Mouse (Mus musculus) stomach, embryonic 14.5 days (tissue): Measurements from ENCODE around the gene Bcl2l1. TPM values are rescaled to one million over a fixed set of nuclear protein-coding genes. Genes with fewer than 3 reads are reported as not detected.

Source experiments
- ATAC-seq: fragments of 200-750 bp; cut with Nextera tagmentation; 2 replicates; pipeline ENCODE4 v1.8.0; 2017; ENCODE audit warnings: low read depth, moderate TSS enrichment; ENCODE audit not compliant: insufficient number of reproducible peaks, insufficient read depth, low FRiP score
- H3K27ac ChIP-seq: fragments of 300-500 bp; sonication (generic); 2 replicates; pipeline ENCODE4 v1.5.1; 2014; ENCODE audit warnings: mild to moderate bottlenecking, low read length, moderate library complexity, mixed read lengths
- H3K27me3 ChIP-seq: fragments of 300-500 bp; sonication (generic); 2 replicates; pipeline ENCODE4 v1.6.1; 2014; ENCODE audit warnings: low read length, control low read depth, mixed read lengths; ENCODE audit not compliant: control insufficient read depth, insufficient read depth
- H3K36me3 ChIP-seq: fragments of 300-500 bp; sonication (generic); 2 replicates; pipeline ENCODE4 v1.6.1; 2014; ENCODE audit warnings: mild to moderate bottlenecking, control low read depth, low read length, moderate library complexity, mixed read lengths; ENCODE audit not compliant: control insufficient read depth, insufficient read depth
- H3K4me1 ChIP-seq: fragments of 300-500 bp; sonication (generic); 2 replicates; pipeline ENCODE4 v1.6.1; 2014; ENCODE audit warnings: low read length, control low read depth, mixed read lengths; ENCODE audit not compliant: control insufficient read depth, insufficient read depth
- H3K4me2 ChIP-seq: fragments of 300-500 bp; sonication (generic); replicated peaks from 2 replicates; pipeline ENCODE4 v1.6.1; 2014; ENCODE audit warnings: low read depth, low read length, control low read depth
- H3K4me3 ChIP-seq: fragments of 300-500 bp; sonication (generic); 2 replicates; pipeline ENCODE4 v1.5.1; 2014; ENCODE audit warnings: low read depth, low read length, control low read depth
- H3K9ac ChIP-seq: fragments of 300-500 bp; sonication (generic); replicated peaks from 2 replicates; pipeline ENCODE4 v1.6.1; 2014; ENCODE audit warnings: low read depth, mild to moderate bottlenecking, control low read depth, low read length, moderate library complexity, mixed read lengths
- H3K9me3 ChIP-seq: fragments of 300-500 bp; sonication (generic); 2 replicates; pipeline ENCODE4 v1.6.1; 2016; ENCODE audit warnings: low read depth, low read length, control low read depth; ENCODE audit not compliant: control insufficient read depth
- WGBS: fragments of 180-500 bp; shearing (Covaris S2); extraction: QIAGEN DNeasy Blood & Tissue Kit; methylation state at CpG from one replicate; pipeline ENCODE4 v1.1.7; 2014; 5-methylcytosine and 5-hydroxymethylcytosine counted together
- polyA plus RNA-seq: library from polyadenylated mRNA; unstranded; fragments of >200 nt; fragmentation: Nextera tagmentation; extraction: Ambion mirVana; gene quantifications from 2 replicates; pipeline ENCODE4 v1.2.1, GENCODE M21; 2014

Bcl2l1 gene
- polyA plus RNA-seq, 1 experiment from 2014 or later, result 79.4 TPM

GRCm38 (mm10) chr2:152820369-152820768 lies 11.2 kb downstream of the Bcl2l1 start:
- ATAC-seq, result peak; percentile 35
- no peak overlapping the region for H3K4me3 ChIP-seq
- no peaks in the 10 kb centered on the region for H3K9me3 ChIP-seq
- H3K36me3 ChIP-seq, result 0 out of 2 replicates have a peak, but pooled peaks cover 6% of the 10 kb centered on the region
- WGBS, result 71% methylated on average over 2 of the region's 2 CpGs
- peak overlapping the region; percentile 35; the same call in 1 of the 2 replicates for H3K27ac ChIP-seq
- H3K4me2 ChIP-seq, result no peak overlapping the region
- H3K27me3 ChIP-seq, result no peaks in the 10 kb centered on the region
- H3K9ac ChIP-seq, result no peak overlapping the region
- H3K4me1 ChIP-seq, result peaks cover 39% of the 10 kb centered on the region

GRCm38 (mm10) chr2:152819926-152820325 lies 11.6 kb downstream of the Bcl2l1 start:
- 66% methylated on average over 4 of the region's 4 CpGs for WGBS
- no peaks in the 10 kb centered on the region for H3K27me3 ChIP-seq
- H3K4me3 ChIP-seq, result no peak overlapping the region
- no peaks in the 10 kb centered on the region for H3K9me3 ChIP-seq
- H3K4me2 ChIP-seq, result no peak overlapping the region
- peak overlapping the region; percentile 35; the same call in 1 of the 2 replicates for H3K27ac ChIP-seq
- 0 out of 2 replicates have a peak, but pooled peaks cover 6% of the 10 kb centered on the region for H3K36me3 ChIP-seq
- no peak for ATAC-seq
- H3K9ac ChIP-seq, result no peak overlapping the region
- H3K4me1 ChIP-seq, result peaks cover 35% of the 10 kb centered on the region

GRCm38 (mm10) chr2:152819097-152819624 lies 12.4 kb downstream of the Bcl2l1 start:
- 94% methylated on average over 3 of the region's 3 CpGs for WGBS
- Histone ChIP-seq H3K27me3 (no peaks in the 10 kb centered on the region), H3K9ac (no peak overlapping the region), H3K4me3 (no peak overlapping the region), H3K4me1 (peaks cover 37% of the 10 kb centered on the region), H3K9me3 (no peaks in the 10 kb centered on the region), H3K4me2 (no peak overlapping the region), H3K27ac (no peak overlapping the region), H3K36me3 (0 out of 2 replicates have a peak, but pooled peaks cover 6% of the 10 kb centered on the region)
- no peak for ATAC-seq

- WGBS, result 88% methylated on average over 5 of the region's 5 CpGs
- Histone ChIP-seq H3K9ac (no peak overlapping the region), H3K9me3 (no peaks in the 10 kb centered on the region), H3K27me3 (no peaks in the 10 kb centered on the region), H3K4me3 (no peak overlapping the region), H3K4me1 (peaks cover 37% of the 10 kb centered on the region), H3K4me2 (no peak overlapping the region), H3K27ac (no peak overlapping the region), H3K36me3 (0 out of 2 replicates have a peak, but pooled peaks cover 3% of the 10 kb centered on the region)
- no peak for ATAC-seq
Measured at GRCm38 (mm10) chr2:152818679-152819078, 12.8 kb downstream of the Bcl2l1 start.

GRCm38 (mm10) chr2:152817596-152818291 lies 13.8 kb downstream of the Bcl2l1 start:
- Histone ChIP-seq H3K36me3 (0 out of 2 replicates have a peak, but pooled peaks cover 3% of the 10 kb centered on the region), H3K9ac (no peak overlapping the region), H3K4me2 (no peak overlapping the region), H3K27ac (peak overlapping the region; percentile 53), H3K4me3 (no peak overlapping the region), H3K4me1 (peaks cover 37% of the 10 kb centered on the region), H3K27me3 (no peaks in the 10 kb centered on the region), H3K9me3 (no peaks in the 10 kb centered on the region)
- 0 out of 2 replicates have a peak, but pooled peaks have one; percentile 12 for ATAC-seq
- WGBS, result 33% methylated on average over 6 of the region's 6 CpGs

- no peaks in the 10 kb centered on the region for H3K27me3 ChIP-seq
- H3K4me3 ChIP-seq, result no peak overlapping the region
- H3K9ac ChIP-seq, result no peak overlapping the region
- H3K4me2 ChIP-seq, result no peak overlapping the region
- H3K36me3 ChIP-seq, result 0 out of 2 replicates have a peak, but pooled peaks cover 3% of the 10 kb centered on the region
- ATAC-seq, result no peak
- H3K4me1 ChIP-seq, result peaks cover 44% of the 10 kb centered on the region
- peak overlapping the region; percentile 53; the same call in 1 of the 2 replicates for H3K27ac ChIP-seq
- H3K9me3 ChIP-seq, result no peaks in the 10 kb centered on the region
- WGBS, result 76% methylated on average over 3 of the region's 3 CpGs
Measured at GRCm38 (mm10) chr2:152816657-152817348, 14.7 kb downstream of the Bcl2l1 start.

- Histone ChIP-seq H3K4me3 (no peak overlapping the region), H3K27ac (peak overlapping the region; percentile 53; the same call in 1 of the 2 replicates), H3K9me3 (no peaks in the 10 kb centered on the region), H3K4me1 (peaks cover 44% of the 10 kb centered on the region), H3K36me3 (0 out of 2 replicates have a peak, but pooled peaks cover 3% of the 10 kb centered on the region), H3K4me2 (no peak overlapping the region), H3K27me3 (no peaks in the 10 kb centered on the region), H3K9ac (no peak overlapping the region)
- 63% methylated on average over 7 of the region's 7 CpGs for WGBS
- 0 out of 2 replicates have a peak, but pooled peaks have one; percentile 34 for ATAC-seq
Measured at GRCm38 (mm10) chr2:152815879-152816656, 15.5 kb downstream of the Bcl2l1 start.
